Mouse (Mus musculus): ENCODE data around the gene 2900026A02Rik.

Gene 2900026A02Rik

DNA sequence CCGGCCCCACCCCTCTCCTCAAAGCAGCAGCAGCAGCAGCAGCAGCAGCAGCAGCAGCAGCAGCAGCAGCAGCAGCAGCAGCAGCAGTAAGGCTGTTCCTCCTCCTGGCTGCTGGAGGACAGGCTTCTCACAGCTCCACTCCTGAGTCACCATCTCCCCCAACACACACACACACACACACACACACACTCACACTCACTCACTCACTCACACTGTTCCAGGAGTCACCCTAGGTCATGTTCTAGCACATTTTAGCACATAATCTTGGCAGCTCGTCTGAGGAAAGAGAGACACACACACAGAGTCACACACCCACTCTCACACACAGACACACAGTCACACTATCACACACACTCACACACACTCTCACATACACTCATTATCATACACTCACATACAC, 74.4 kb downstream of the 2900026A02Rik start:
- no peak for DNase-seq

DNA sequence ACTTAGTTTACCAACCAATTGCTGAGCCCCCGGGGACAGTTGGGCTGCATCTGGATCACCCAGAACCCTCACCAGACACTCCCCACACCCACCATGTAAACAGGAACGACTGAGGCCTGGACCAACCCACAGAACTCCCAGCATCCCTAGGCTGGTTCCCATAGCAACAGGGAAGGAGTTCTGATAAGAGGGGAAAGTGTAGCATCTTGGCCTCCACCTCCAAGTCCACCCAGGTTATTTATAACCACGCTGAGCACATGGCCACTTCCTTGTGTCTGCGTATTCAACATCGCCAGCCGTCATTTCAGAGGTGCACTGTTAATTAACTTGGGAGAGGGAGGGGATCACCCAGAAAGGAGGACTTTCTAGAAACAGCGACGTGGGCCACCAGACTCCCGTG, 75.9 kb downstream of the 2900026A02Rik start:
- DNase-seq, result no peak

DNA sequence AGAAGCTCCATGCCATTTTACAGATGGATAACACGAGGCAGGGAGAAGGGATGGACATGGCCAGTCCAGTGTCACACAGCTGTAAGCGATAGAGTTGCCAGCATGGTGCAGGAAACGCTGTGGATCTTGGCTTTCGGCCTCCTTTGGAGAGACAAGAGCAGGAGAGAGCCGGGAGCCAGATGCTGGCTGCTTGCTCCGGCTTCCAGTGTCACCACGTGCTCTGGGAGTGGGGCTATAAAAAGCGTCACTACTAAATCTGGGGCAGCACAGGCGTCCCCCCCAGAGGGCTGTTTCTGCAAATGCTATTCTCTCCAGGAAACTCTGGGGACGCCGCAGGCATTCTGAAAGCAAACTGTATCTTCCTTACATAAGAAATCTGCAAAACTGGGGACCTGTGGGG, 78.5 kb downstream of the 2900026A02Rik start:
- DNase-seq, result peak; percentile 32

DNA sequence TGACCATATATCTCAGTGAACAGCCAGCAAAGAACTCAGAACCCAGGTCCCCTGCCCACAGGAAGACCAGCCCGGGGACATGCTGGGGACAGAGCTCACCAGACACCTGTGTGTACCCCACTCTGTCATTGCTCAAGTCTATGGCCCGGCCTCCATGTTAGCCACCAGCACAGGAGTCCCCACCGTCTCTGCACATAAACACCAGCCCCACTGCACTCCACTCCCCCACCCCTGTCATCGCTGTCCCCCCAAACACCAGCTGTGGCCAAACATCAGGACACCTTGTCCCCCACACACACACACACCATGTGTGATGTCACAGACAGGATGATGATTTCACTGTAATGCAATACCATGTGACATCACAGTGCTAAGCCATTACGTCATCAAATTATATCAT, 79.0 kb downstream of the 2900026A02Rik start:
- no peak for DNase-seq

DNA sequence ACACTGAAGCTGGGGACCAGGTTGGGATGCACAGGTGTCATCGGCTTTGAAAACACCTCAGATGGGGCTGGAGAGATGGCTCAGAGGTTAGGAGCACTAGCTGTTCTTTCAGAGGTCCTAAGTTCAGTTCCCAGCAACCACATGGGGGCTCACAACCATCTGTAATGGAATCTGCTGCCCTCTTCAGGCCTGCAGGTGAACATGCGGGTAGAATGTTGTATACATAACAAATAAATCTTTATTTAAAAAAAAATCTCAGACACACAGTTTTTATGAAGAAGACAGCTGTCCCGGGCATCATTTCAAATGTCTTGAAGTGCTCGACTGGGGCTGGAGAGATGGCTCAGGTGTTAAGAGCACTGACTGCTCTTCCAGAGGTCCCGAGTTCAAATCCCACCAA, 80.2 kb downstream of the 2900026A02Rik start:
- DNase-seq, result no peak

DNA sequence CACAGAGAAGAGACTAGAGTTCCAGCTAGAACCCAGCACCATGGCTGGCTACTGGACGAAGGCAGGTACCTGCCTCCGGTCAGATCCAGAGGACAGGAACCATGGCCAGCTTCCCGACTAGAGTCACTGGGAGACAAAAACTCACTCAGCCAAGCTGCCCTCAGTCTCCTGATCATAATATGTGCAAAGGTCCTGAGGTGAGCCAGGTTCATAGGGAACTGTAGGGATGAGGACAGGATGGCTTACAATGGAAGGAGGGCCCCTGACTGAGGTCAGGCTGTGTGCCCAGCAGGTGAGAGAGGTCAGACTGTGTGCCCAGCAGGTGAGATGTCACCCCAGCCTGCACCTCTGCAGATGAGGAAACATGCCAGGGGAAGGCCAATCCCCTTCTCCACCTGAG, 81.0 kb downstream of the 2900026A02Rik start:
- no peak for DNase-seq

DNA sequence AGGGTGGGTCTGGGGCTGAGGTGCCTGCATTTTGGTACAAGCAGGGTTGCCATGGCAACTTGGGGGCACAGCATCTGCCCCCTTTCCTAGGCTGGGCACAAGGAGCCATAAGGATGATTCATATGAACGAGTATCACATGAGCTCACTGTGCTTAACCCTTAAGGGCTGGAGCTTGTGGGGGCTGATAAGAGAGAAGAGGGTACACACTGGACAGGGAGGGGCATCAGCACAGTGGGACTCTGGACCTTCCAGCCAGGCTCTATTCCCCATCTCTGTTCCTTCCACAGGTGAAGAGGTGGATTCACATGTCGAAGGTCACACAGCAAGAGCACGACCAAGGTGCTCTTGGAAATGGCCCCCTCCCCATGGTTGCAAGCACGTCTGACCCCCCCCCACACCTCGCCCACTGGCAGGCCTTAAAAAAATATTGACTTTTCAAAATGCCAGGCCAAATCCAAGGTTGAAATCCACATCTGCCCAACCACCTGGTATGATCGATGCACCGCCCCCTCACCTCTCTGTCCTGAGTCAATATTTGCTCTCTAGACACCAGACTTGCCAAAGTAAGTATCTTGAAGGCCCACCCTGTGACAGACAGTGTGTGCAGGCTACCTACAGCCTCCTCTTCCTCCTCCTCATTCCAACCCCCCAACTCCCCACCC, 81.8 kb downstream of the 2900026A02Rik start:
- no peak for DNase-seq

DNA sequence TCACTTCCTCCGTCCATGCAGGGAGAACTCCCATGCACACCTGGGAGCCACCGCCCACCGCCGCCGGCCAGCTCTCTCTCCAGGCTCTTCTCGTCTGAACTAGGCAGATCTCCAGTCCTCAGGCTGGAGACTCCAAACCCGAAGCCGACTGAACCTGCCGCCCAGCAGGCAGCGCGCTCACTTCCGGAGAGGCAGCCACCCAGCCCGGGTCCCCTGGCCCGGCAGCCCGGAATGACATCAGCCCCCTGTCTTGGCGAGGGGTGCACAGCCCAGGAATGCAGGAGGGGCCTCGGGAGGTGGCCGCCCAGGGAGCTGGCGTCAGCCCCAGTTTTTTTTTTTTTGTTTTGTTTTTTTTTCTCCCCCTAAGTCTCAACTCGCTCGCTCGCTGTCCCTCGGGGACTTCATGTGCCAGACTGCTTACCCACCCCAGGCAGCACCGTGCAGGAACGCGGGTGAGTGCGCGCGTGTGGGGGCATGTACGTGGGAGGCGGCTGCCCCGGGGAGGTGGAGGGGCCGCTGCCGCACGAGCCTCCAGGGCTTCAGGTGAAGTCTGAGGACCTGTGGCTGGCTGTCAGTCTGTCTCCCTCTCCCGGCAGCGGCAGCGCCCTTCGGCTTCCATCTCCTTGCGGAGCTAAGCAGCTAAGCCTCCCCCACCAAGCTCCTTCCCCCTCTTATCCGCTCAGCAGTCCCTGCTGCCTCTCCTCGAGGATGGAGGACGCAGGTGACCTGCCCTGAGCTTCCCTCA, 82.5 kb downstream of the 2900026A02Rik start:
- DNase-seq, result no peak

DNA sequence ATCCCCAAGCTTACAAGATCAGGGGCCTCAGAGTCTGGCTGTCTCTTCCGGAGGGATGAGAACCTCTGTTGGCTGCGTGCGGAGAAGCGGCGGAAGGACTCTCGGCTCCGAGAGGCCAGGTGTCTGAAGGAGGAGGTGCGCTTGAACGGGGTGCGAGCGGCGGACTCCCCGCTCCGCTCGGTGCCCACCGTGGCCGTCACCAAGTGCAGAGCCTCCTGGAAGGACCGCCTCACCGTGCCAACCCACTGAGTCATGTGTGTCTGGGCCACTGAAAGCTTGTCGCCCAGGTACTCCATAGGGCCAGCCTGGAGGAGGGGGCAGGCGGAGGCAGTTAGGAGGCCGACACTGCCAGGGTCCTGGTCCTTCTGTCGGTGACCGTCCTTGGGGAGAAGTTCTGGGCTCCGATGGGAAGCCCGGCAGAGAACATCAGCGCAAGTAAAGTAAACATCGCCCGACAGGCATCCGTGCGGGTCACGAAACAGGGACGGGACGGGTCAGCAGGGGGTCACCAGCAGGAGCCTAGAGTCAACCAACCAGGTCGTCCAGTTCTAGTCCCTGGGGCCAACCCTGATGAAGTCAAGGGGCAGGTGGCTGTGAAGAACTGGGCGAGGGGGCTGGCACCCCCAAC, 83.2 kb downstream of the 2900026A02Rik start:
- DNase-seq, result no peak

DNA sequence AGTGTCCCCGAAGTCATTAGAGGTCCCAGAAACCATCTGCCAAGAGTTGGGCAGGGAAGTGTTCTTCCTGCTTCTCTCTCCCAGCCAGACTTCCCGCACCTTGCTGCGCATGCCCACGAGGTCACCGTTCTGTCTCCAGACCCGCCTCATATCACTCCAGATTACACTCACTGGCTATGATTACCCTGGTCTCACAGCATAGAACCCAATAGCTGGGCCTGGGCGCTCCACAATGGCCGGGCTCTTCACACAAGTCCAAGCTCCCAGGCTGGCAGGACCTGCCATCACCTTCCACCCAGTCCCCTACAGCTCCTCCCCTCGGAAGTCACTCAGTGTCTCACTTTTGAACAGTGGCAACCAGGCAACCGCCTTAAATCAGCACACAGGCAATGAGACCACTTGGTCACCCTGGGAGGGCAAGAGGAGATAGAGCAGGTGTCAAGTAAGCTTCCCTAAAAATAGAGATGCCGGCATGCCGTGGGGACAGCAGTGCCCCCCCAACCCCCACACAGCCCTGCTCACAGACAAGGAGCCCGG, 84.0 kb downstream of the 2900026A02Rik start:
- no peak for DNase-seq

DNA sequence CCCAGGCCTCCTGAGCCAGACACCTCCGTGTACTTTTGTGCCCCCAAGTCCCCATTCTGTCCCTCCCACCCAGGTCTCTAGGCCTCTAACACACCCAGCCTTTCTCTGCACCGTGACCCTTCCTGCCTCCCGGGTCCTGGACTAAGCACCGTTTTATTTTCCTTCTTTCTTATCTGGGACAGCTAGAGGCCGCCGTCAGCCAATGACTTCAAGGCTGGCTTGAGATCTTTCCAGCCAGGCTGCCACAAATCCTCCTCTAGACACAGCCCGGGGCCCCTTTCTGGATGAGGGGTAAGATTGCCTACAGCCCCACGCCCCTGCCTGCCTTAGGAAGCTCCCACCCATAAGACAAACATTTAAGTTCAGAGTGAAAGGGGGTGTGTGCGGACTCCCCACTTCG, 85.5 kb downstream of the 2900026A02Rik start:
- DNase-seq, result no peak

DNA sequence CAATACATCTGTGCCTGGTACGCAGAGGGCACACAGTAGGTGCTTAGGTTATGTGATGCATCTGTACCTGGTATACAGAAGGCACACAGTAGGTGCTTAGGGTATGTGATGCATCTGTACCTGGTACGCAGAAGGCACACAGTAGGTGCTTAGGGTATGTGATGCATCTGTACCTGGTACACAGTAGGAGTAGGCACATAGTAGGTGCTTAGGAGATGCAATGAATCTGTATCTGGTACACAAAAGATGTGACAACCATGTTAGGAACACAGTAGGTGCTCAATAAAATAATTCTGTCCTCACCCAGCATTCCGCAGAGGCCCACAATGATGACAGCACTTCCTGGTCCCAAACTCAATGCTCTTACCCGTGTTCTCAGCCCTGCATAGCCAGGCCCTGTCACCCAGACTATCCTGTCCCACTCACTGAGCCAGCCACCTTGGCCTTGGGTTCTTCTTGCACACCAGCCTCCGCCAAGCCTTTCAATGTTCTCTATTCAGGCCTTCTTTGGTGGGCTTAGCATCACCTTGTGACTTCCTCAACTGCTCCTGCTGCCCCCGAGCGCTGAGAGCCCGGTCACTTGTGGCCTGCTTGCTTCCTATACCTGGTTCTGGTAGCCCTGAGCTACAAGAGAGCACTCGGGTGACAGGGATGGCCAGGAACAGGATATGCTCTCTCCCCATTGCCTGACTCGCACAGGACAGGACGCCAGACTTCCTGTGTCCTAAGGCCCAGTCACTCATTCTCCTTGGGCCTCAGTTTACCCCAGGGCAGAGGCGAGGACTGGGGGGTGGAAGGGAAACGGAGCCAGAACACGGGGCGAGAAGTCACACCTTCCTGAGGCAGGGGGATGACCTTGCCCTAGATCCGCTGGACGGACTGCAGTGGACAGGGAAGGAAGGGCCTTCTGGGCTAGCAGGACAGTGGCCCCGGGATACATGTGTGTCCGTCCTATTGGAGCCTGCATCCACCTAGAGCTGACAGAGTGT, 87.0 kb downstream of the 2900026A02Rik start:
- no peak for DNase-seq

DNA sequence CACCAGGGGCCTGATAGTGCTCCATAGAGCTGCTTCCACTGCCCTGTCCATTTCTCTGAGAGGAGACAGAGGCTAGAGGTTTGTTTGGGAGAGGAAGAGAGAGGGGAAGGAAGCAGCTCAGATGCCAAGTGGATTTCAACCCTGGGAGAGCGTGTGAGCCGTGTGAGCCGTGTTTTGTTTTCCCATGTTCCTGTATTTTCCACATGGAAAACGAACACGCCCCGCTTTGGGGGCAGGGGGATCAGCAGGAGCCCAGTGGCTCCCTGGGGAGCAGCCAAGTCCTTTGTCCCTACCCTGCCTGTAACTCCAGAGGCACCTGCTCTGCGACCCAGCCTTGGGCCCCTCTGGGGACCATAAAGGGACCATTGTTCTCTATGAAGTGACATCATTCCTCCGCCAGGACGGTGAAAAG, 88.0 kb downstream of the 2900026A02Rik start:
- no peak for DNase-seq

DNA sequence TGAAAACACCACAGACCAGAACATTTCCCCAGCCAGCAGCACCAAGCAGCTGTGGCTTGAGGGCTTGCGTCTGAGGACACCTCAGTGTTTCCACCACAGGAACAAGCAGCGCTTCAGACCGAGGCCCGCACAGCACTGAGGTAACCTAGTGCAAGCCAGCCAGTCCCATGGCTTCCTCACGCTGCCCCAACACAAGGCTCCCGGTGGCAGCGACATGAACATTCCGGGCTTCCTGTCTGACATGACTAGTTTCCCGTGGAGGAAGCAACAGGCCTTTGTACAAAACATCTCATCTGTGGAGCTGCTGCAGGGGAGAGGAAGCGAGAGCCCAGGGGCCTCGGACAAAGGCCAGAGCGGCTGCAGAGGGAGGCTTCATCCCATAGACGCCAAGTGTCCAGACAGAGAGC, 88.4 kb downstream of the 2900026A02Rik start:
- no peak for DNase-seq

DNA sequence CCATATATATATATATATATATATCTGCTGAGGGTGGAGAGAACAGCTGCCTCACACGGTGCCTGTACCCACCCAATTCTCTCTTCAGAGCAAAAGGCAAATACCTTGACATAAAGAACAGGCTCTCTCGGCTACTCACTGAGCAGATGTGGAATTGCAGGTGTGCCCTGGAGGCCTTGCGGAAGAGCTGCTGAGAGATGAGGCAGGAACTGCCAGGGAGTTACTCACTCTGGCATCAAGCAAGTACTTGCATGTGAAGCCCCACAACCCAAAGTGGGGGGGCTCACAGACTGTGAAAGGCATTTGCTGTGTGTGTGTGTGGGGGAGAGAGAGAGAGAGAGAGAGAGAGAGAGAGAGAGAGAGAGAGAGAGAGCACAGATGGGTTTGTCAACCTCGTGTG, 92.6 kb downstream of the 2900026A02Rik start:
- DNase-seq, result no peak

DNA sequence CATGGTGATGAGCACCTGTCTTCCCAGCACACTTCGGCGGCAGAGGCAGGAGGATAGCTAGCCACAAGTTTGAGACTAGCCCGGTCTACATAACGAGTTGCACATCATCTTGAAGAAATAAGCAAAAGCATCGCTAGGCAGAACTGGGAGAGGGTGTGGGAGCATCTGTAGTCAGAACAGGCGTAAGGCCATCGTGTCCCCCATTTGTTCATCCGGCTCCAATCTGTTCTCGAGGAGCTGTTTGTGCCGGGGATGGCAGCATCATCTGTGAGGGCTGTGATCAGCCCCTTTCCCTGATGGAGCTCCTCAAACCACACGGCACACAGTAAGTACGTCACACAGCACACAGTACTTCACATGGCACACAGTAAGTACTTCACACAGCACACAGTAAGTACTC, 94.6 kb downstream of the 2900026A02Rik start:
- no peak for DNase-seq

DNA sequence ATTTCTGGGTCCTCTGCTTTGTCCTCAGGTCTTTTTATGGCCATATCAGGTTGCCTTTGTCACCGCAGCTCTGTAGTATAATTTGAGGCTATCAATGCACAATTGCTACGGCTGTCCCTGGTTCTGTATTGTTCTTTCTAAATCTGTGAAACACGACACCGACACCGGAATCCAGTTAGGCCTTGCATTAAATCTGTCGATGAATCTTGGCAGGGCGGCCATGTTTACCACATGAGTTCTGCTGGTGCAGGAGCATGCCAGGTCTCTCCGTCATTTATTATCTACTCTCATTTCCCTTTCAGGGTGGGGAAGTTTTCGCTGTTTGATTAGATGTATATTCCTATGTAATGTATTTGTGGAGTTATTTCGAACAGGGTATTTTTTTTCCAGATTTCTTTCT, 97.3 kb downstream of the 2900026A02Rik start:
- DNase-seq, result no peak

DNA sequence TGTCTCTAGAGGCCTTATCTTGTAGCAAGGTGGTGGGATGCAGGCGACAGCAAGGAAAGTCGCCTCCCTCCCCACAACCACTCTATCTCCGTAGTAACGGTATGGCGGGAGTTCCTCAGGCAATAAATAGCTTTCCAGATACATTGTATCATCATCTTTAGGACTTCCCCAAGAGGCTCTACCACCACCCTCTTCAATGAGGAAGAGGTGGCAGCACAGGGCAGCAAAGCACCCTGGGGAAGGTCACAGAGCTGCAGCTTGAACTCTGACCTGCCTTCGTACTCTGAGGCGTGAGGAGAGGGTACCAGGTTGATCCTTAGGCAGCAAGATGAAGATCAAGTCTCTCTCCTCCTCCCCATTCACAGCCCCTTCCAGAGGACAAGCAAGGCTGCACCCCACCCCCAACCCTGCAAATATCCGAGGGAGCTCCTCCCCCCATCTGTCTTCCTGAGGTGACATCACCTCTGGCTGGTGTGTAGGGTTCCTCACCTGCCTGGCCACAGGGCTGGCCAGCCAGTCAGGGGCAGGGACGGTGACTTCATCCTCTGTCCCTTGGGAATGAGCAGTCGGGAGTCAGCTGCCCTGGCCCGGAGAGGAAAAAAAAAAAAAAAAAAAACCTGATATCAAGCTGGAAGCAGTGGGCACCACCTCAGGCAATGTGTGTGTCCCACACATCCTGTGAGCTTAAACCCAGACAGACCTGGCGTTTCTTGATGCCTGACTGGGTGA, 98.5 kb downstream of the 2900026A02Rik start:
- no peak for DNase-seq

DNA sequence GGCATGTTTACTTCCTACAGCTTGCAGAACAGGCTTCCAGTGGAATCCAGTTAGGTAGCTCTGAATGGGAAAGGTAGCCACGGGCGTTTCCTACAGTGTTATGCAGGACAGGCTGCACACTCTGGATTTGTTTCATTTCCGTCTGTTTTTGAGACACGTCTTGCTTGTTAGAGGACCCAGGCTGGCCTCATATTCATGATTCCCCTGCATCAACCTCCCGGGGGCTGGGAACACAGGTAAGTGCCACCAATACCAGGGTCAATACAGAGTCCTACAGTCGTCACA, 99.5 kb downstream of the 2900026A02Rik start:
- DNase-seq, result no peak

DNA sequence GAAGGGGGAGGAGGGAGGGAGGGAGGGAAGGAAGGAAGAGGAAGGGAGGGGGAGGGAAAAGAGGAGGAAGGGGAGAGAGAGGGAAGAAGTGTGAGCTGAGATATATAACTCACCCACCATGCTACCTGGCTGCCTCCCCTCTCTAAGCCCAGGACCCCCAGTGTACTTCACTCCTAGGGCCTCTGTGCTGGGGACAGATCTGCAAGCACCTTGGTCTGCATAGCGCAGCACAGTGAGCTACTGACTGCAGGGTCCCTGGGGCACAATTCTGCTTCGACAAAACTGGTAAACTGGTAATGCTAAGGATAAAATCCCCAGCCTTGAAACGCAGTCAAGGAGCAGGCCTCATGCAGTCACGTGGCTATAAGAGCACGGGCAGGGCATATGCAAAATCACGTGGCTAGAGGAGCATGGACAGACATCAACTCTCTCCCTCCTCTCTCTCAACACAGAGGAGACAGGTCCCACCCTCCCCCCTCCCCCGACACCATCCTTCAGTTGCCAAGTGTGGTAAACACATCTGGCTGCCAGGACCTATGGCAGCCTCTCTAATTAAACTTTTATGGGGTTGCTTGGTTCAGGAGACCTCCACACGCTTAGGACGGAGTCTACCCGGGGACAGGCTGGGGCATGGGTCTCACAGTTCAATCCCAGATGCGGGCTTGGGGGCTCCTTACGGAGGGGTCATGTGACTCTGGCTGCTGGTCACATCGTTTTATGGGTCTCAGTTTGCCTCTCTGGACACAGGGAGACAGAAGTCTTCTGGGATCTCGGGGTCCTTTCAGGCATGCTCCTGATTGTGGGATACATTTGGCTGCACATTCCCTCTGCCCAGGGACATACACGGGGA, 100.1 kb downstream of the 2900026A02Rik start:
- DNase-seq, result no peak

DNA sequence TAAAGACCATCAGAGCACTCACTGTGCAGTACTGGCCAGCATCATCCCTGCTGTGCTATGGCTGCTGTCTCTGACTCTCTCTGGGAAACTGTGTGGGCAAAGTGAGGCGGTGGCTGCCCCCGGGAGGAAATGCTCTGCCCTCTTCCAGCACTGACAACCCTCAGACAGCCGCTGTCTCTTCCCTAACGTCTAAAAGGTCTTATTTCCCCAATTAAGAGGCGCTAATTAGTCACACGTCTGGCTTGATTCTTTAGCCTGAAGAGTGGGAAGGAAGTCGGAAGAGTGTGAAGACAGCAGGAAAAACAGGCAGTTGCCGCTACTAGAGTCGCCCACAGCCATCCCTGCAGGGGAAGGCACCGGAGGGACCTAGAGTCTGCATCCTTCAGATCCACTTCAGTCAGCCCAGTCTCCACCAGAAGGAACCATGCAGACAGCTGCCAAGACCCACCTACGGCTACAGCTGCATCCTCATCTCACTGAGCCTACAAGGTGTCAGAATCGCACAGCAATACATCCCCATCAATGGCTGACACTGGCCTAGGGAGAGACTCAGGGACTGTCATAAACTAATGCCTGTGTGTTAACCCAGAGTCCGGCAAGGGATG, 101.1 kb downstream of the 2900026A02Rik start:
- DNase-seq, result no peak
